Mouse (Mus musculus): ENCODE results near the gene Golga2.

DNA sequence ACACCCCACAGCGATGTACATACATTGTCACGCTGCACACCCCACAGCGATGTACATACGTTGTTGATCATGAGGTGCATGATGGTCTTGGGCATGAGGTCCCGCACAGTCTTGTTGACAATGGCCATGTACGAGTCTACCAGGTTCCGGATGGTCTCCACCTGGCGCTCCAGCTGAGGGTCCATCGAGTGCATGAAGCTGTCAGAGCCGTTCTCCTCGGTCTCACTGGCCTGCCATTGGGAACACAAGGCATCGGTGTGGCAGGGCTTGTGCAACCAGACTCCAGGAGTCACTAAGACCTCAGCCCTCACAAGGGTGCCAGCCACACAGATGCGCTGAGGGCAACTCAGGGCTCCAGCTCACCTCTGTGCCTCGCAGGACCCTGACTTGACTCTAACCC is 27.6 kb downstream of the Golga2 start:
- no peak for TF ChIP-seq EP300 (IDR thresholded peaks at IDR 0.05; ENCODE audit: insufficient read depth, low read depth, low read length)
- no peak for TF ChIP-seq CTCF (IDR thresholded peaks at IDR 0.05; ENCODE audit: low read depth, low read length)

Measured in ES-Bruce4 (cell line).